Mouse (Mus musculus) testis, adult 2 months (tissue): Measurements from ENCODE around the gene Ddb1.

ENCODE experiments used
- CTCF ChIP-seq: fragments of 200-500 bp; IDR thresholded peaks from 2 replicates; pipeline ENCODE4 v1.5.1; 2012; ENCODE audit warnings: low read depth, mild to moderate bottlenecking, inconsistent platforms, low read length, moderate library complexity; ENCODE audit not compliant: control insufficient read depth, insufficient read depth, insufficient replicate concordance
- POLR2A ChIP-seq: fragments of 200-500 bp; IDR thresholded peaks from 2 replicates; pipeline ENCODE4 v1.6.1; 2012; ENCODE audit warnings: low read depth, mild to moderate bottlenecking, inconsistent platforms, low read length, moderate library complexity; ENCODE audit not compliant: control insufficient read depth

DNA sequence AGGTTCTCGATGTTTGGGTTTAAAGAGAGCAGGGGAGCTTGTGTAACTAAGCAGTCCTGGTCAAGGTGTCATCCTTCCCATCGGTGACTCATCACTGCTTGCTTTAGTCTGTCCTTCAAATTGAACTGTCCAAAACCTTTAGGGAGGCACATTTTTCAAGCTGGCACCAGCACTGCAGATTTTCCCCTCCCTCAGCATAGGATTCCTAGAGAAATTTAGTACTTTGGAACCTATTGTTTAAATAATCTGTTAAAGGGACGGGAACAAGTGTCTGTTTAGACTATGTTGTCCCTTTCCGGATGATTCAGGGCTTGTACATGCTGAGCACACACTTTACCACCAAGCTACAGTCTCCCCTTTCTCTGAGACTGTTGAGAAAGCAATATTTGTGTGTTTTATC lies 39.9 kb upstream of the Ddb1 start:
- TF ChIP-seq CTCF (no peak), POLR2A (no peak)
